Mouse (Mus musculus) liver, embryonic 12.5 days (tissue): ENCODE data around the gene Scel. TPM values are rescaled to one million over a fixed set of nuclear protein-coding genes. Genes with fewer than 3 reads are reported as not detected.
"Not testable (repeated sequence)": the region's sequence is repeated elsewhere in the genome, so short reads cannot be mapped to it uniquely, and the experiment has no call there.

Experiments used
- ATAC-seq: fragments of 200-750 bp; cut with Nextera tagmentation; 2 replicates; pipeline ENCODE4 v1.8.0; 2017; ENCODE audit warnings: moderate number of reproducible peaks, mild to moderate bottlenecking, moderate library complexity
- H3K27ac ChIP-seq: fragments of 300-500 bp; sonication (generic); 2 replicates; pipeline ENCODE4 v1.5.1; 2016; ENCODE audit warnings: mild to moderate bottlenecking
- H3K27me3 ChIP-seq: fragments of 300-500 bp; sonication (generic); replicated peaks from 2 replicates; pipeline ENCODE4 v1.6.1; 2016; ENCODE audit warnings: mild to moderate bottlenecking, moderate library complexity
- H3K36me3 ChIP-seq: fragments of 300-500 bp; sonication (generic); 2 replicates; pipeline ENCODE4 v1.6.1; 2016; ENCODE audit warnings: mild to moderate bottlenecking, moderate library complexity
- H3K4me1 ChIP-seq: fragments of 300-500 bp; sonication (generic); 2 replicates; pipeline ENCODE4 v1.6.1; 2016
- H3K4me2 ChIP-seq: fragments of 300-500 bp; sonication (generic); 2 replicates; pipeline ENCODE4 v1.6.1; 2016; ENCODE audit warnings: mild to moderate bottlenecking, moderate library complexity
- H3K4me3 ChIP-seq: fragments of 300-500 bp; sonication (generic); 2 replicates; pipeline ENCODE4 v1.5.1; 2016; ENCODE audit warnings: mild to moderate bottlenecking, moderate library complexity
- H3K9ac ChIP-seq: fragments of 300-500 bp; sonication (generic); 2 replicates; pipeline ENCODE4 v1.6.1; 2016; ENCODE audit warnings: mild to moderate bottlenecking, moderate library complexity
- H3K9me3 ChIP-seq: fragments of 300-500 bp; sonication (generic); replicated peaks from 2 replicates; pipeline ENCODE4 v1.6.1; 2016; ENCODE audit warnings: mild to moderate bottlenecking, moderate library complexity
- WGBS: fragments of 180-500 bp; shearing (Covaris S2); methylation state at CpG from one replicate; pipeline ENCODE4 v1.1.7; 2016; ENCODE audit not compliant: insufficient replicate concordance; 5-methylcytosine and 5-hydroxymethylcytosine counted together
- polyA plus RNA-seq: library from polyadenylated mRNA; unstranded; fragments of >200 nt; fragmentation: Nextera tagmentation; extraction: Ambion mirVana; gene quantifications from 2 replicates; pipeline ENCODE4 v1.2.1, GENCODE M21; 2016

Gene Scel
- 0.16 and 0.17 TPM in 2 replicates for polyA plus RNA-seq

DNA sequence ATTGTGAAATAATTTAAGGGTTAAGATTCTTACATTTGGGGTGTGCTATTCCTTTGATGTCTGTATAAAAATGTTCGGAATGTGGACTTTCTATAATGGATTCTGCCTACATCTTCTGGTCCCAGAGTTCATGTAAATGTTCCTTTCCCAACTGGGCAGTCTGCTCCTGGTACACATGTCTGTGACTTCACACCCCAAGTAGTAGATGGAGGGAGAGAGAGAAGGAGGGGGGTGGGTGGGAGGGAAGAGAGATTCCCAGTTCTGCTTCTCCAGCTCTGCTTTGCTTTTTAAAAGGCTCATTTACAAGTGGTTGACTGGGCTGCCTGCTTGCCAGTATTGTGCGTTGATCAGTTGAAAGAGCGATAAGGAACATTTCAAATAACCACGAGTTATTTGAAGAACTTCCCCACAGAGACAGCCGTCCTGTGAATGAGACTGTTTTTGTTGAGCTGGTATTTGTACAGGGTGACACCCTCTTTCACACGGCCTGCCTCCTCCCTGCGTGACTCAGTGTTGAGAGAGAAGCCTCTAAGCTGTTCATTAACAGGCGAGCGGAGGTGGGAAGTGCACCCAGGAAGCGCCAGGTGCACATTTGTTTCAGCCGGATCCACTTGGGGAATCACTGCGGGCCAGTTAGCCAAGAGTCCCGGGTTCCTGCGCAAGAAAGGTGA is at the start of gene Scel:
Scel (plus strand) TSS at position 541 of the 671 bp plus-strand sequence.
- no peak within 1 kb of the TSS for H3K9ac ChIP-seq
- H3K36me3 ChIP-seq, result no peaks in the 10 kb centered on the region
- WGBS, result 22% methylated on average over 14 of the region's 14 CpGs
- 0 out of 2 replicates have a peak within 1 kb of the TSS, but pooled peaks have one; percentile 3 for H3K4me2 ChIP-seq
- H3K4me3 ChIP-seq, result no peak within 1 kb of the TSS
- no peaks in the 10 kb centered on the region for H3K9me3 ChIP-seq
- no peak for ATAC-seq
- H3K4me1 ChIP-seq, result no peaks in the 10 kb centered on the region
- no peaks in the 10 kb centered on the region for H3K27me3 ChIP-seq
- H3K27ac ChIP-seq, result no peak within 1 kb of the TSS

DNA sequence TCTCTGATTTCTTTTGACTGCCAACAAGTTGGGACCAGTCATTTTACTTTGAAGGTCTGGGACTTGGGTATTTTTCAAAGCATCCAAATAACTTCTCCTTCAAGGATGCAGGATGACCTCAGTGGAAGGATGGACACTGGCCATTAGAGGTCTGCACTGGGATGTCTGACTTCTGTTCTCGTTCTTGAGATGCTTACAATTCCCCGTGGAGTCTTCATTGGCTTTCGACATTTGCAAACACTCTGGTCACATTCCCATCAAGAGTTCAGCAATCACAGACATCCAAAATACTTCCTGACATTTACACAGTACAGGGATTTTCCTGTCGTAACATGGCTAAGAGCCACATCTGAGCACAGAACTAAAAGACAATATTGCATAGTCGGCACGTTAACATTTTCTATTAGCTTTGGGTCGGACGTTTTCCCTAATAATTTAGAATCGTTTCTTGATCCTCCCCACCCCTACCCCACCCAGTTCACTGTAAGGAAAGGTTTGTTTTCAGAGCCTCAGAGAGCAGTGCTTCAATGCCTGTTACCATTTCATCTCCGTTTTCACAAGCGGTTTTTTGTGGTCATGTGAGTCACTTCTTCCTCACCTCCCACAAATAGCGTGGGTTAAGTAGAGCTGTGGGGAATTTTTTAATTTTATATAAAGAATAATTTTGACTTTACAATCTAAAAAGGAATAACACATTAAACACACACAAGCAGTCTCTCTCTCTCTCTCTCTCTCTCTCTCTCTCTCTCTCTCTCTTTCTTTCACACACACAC is 44.3 kb upstream of the Scel start:
- no peak for ATAC-seq
- 65% methylated on average over 12 of the region's 12 CpGs for WGBS
- no peaks in the 10 kb centered on the region for H3K9me3 ChIP-seq
- no peaks in the 10 kb centered on the region for H3K4me1 ChIP-seq
- H3K27ac ChIP-seq, result no peak overlapping the region
- no peak overlapping the region for H3K9ac ChIP-seq
- no peak overlapping the region for H3K4me3 ChIP-seq
- H3K4me2 ChIP-seq, result peak overlapping the region; percentile 42; the same call in 1 of the 2 replicates
- H3K27me3 ChIP-seq, result no peaks in the 10 kb centered on the region
- no peaks in the 10 kb centered on the region for H3K36me3 ChIP-seq

DNA sequence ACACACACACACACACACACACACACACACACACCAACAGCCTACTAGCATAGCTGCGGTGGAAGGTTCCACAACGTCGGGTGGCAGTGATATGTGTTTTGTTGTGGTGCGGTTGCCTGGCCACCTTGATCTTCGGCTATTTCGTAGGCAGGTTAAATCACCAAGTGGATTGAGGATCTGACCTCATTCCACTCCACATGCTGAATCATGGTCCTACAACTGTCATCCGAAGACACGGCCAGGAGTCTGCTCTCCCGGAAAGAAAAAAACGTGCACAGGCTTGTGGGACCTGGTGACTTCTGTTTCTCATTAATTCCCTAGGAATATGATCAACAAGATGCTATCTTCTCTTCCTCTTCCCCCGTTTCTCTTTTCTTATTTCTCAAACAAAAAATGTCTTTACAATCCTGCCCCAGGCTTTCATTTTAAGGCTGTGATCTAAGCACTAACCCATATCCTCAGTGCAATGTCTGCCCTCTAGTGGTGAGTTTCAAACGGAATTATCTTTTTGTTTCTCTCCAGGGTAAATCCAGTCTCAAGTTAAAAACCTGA is 43.6 kb upstream of the Scel start:
- no peak overlapping the region for H3K27ac ChIP-seq
- no peak for ATAC-seq

GRCm38 (mm10) chr14:103471074-103471778 is 41.9 kb upstream of the Scel start:
- H3K36me3 ChIP-seq, result no peaks in the 10 kb centered on the region
- no peak for ATAC-seq
- H3K4me2 ChIP-seq, result no peak overlapping the region
- H3K27me3 ChIP-seq, result no peaks in the 10 kb centered on the region
- no peak overlapping the region for H3K27ac ChIP-seq
- no peaks in the 10 kb centered on the region for H3K4me1 ChIP-seq
- WGBS, result 40% methylated on average over 3 of the region's 3 CpGs
- no peak overlapping the region for H3K4me3 ChIP-seq
- H3K9ac ChIP-seq, result no peak overlapping the region
- no peaks in the 10 kb centered on the region for H3K9me3 ChIP-seq

More for the DNA sequence above, 43.6 kb upstream of the Scel start:
- Histone ChIP-seq H3K9me3 (no peaks in the 10 kb centered on the region), H3K4me2 (peak overlapping the region; percentile 42), H3K27me3 (no peaks in the 10 kb centered on the region), H3K4me1 (no peaks in the 10 kb centered on the region), H3K9ac (no peak overlapping the region), H3K36me3 (no peaks in the 10 kb centered on the region), H3K4me3 (0 out of 2 replicates have a peak overlapping the region, but pooled peaks have one; percentile 21)
- 45% methylated on average over 12 of the region's 12 CpGs for WGBS

- H3K36me3 ChIP-seq, result no peaks in the 10 kb centered on the region
- no peaks in the 10 kb centered on the region for H3K9me3 ChIP-seq
- no peak for ATAC-seq
- H3K4me2 ChIP-seq, result no peak overlapping the region
- H3K4me3 ChIP-seq, result no peak overlapping the region
- no peaks in the 10 kb centered on the region for H3K4me1 ChIP-seq
- H3K9ac ChIP-seq, result no peak overlapping the region
- no peaks in the 10 kb centered on the region for H3K27me3 ChIP-seq
- WGBS, result 46% methylated on average over 7 of the region's 7 CpGs
- H3K27ac ChIP-seq, result no peak overlapping the region
Measured at GRCm38 (mm10) chr14:103471806-103472553, 41.2 kb upstream of the Scel start.

- Histone ChIP-seq H3K4me2 (no peak overlapping the region), H3K4me1 (no peaks in the 10 kb centered on the region), H3K4me3 (no peak overlapping the region), H3K9me3 (no peaks in the 10 kb centered on the region), H3K9ac (no peak overlapping the region), H3K27ac (no peak overlapping the region), H3K27me3 (no peaks in the 10 kb centered on the region), H3K36me3 (no peaks in the 10 kb centered on the region)
- ATAC-seq, result no peak
- 50% methylated on average over 2 of the region's 2 CpGs for WGBS
Measured at GRCm38 (mm10) chr14:103472554-103472905, 40.6 kb upstream of the Scel start.

- H3K9ac ChIP-seq, result no peak overlapping the region
- no peaks in the 10 kb centered on the region for H3K27me3 ChIP-seq
- H3K9me3 ChIP-seq, result no peaks in the 10 kb centered on the region
- no peak for ATAC-seq
- no peaks in the 10 kb centered on the region for H3K36me3 ChIP-seq
- no peaks in the 10 kb centered on the region for H3K4me1 ChIP-seq
- H3K27ac ChIP-seq, result no peak overlapping the region
- WGBS, result 61% methylated on average over 7 of the region's 7 CpGs
- no peak overlapping the region for H3K4me3 ChIP-seq
- H3K4me2 ChIP-seq, result no peak overlapping the region
Measured at GRCm38 (mm10) chr14:103475312-103475711, 37.8 kb upstream of the Scel start.

GRCm38 (mm10) chr14:103476232-103476631 is 36.9 kb upstream of the Scel start:
- 36% methylated on average over 3 of the region's 3 CpGs for WGBS
- not testable (repeated sequence) for H3K9ac ChIP-seq, H3K9me3 ChIP-seq, H3K4me3 ChIP-seq, ATAC-seq, H3K4me2 ChIP-seq, H3K36me3 ChIP-seq, H3K4me1 ChIP-seq, H3K27ac ChIP-seq, H3K27me3 ChIP-seq

DNA sequence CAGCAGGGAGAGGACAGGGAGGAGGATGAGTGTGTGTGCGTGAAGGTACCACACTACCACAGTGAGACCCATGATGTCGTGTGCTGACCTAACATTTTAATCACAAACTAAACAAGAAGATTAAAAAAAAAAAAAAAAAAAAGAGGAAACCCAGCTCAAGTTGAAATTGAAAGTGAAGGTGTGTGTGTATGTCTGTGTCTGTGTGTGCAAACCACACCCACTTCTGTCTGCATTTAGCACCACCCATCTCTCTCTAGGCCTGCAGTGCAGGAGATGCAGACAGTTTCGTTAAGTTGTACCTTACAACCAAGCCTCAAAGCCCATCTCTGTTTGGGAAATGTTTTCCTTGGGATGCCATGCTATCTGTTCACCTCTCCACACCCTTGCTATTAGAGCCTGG is 35.9 kb upstream of the Scel start:
- Histone ChIP-seq H3K27ac (no peak overlapping the region), H3K27me3 (no peaks in the 10 kb centered on the region), H3K9ac (no peak overlapping the region), H3K9me3 (no peaks in the 10 kb centered on the region), H3K4me2 (no peak overlapping the region), H3K4me1 (no peaks in the 10 kb centered on the region), H3K4me3 (no peak overlapping the region), H3K36me3 (no peaks in the 10 kb centered on the region)
- ATAC-seq, result no peak
- 69% methylated on average over 3 of the region's 3 CpGs for WGBS

- H3K9me3 ChIP-seq, result no peaks in the 10 kb centered on the region
- H3K27me3 ChIP-seq, result no peaks in the 10 kb centered on the region
- H3K4me2 ChIP-seq, result no peak overlapping the region
- H3K27ac ChIP-seq, result no peak overlapping the region
- ATAC-seq, result no peak
- 48% methylated on average over 2 of the region's 2 CpGs for WGBS
- no peak overlapping the region for H3K9ac ChIP-seq
- no peak overlapping the region for H3K4me3 ChIP-seq
- H3K36me3 ChIP-seq, result no peaks in the 10 kb centered on the region
- no peaks in the 10 kb centered on the region for H3K4me1 ChIP-seq
Measured at GRCm38 (mm10) chr14:103477959-103478358, 35.2 kb upstream of the Scel start.

GRCm38 (mm10) chr14:103479446-103479845 is 33.7 kb upstream of the Scel start:
- no peaks in the 10 kb centered on the region for H3K9me3 ChIP-seq
- H3K4me2 ChIP-seq, result no peak overlapping the region
- 64% methylated on average over 7 of the region's 7 CpGs for WGBS
- H3K9ac ChIP-seq, result no peak overlapping the region
- H3K27ac ChIP-seq, result no peak overlapping the region
- H3K27me3 ChIP-seq, result no peaks in the 10 kb centered on the region
- no peak overlapping the region for H3K4me3 ChIP-seq
- no peaks in the 10 kb centered on the region for H3K36me3 ChIP-seq
- ATAC-seq, result no peak
- H3K4me1 ChIP-seq, result no peaks in the 10 kb centered on the region
